Mouse (Mus musculus) urinary bladder, postnatal 0 days (tissue): ENCODE results near the gene Ifi202b. TPM values are rescaled to one million over a fixed set of nuclear protein-coding genes. Genes with fewer than 3 reads are reported as not detected.

Experiments used
- polyA plus RNA-seq: library from polyadenylated mRNA; unstranded; fragments of >200 nt; fragmentation: Nextera tagmentation; extraction: Ambion mirVana; gene quantifications from 2 replicates; pipeline ENCODE4 v1.2.1, GENCODE M21; 2015

Gene Ifi202b
- polyA plus RNA-seq, result 0.12 TPM in 1 of 2 replicates, not detected in the other

DNA sequence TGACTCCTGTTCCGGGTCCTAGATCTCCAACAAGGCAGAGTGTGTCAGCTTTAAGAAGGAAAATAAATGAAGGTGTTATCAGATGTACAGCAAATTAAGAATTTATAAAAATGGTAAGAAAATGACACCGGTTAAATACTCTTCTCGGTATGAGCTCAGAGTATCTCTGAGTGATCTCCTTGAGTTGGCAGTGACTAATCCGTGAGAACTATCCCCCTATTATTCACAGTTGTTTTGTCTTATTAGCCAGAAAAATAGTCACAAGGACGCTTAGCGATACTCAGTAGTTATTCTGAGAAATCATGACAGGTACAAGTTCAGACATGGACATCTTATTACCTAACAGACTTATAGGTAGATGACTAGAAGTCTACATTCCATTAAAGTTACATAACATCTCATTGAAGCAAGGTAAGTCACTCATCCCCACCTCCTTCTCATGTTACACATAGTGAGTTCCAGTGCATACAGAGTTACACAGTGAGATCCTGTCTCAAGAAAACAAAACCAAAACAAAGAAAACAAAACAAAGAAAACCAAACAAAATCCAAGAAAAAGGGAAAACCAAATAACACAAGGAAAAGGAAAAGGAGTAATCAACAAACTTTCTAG lies at the start of gene Ifi202b:
TSS of gene Ifi202b (minus strand) at position 51 of the 612 bp plus-strand sequence.

DNA sequence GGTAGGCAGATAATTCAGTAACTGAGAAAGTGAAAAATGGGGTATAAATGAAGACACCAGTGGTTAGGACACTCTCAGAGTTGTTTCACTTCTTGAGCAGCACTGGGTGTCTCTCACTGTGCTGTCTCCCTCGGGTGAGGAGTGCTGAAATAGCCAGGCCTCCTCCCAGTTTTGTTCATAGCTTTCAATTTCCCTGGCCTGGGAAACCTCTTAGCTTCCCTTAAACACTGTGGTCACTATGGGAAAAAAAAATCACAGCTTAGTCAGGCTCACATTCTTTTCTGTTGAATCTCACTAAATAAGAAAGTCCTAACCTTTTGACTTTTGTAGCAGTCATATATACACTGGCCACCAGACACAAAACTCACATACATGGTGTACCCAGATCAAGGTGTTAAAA lies 49.2 kb upstream of the Ifi202b start, which contains the start of gene Ifi205:
TSS of gene Ifi205 (minus strand) at position 113 of the 400 bp plus-strand sequence.

DNA sequence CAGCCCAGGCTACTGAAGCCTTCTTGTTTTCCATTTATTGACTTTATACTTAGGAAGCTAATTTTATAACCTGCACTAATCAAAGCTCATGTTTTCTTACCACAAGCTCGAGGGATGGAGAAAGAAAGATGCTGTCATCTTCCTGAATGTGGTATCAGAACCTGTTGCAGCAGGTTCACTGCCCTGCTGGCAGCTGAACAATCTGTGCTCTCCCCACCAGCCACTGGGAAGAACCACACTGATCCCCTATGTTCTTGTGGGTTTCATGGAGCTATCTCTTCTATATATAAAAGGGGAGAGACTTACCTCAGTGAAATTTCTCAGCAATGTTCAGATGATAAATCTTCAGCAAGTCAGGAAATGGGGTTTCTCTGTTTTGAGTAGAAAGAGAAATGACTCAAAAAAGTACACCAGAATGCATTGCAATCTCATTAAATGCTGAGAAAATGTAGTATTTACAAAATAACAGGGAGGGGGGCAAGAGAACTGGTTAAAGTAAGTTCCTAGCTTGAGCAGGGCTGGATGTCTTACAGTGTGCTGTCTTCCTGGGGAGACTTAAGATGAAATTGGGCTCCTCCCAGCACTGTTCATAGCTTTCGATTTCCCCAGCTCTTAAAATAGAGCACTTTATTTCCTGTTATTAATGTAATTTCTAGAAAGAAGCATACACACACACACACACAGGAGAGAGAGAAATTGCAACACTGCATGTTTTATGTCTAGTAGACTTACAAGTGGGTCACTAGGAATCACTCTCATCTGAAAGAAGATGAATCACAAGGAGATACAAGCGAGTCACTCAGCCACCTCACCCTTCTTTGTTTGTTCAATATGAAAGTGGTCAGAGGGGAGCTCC lies 40.4 kb downstream of the Ifi202b start, which contains the start of the genes Mndal and Ifi203:
TSS of gene Mndal (minus strand) at position 568 of the 856 bp plus-strand sequence.
TSS of gene Ifi203 (minus strand) at position 749 of the 856 bp plus-strand sequence.

Other genes with a start within 250 kb of the Ifi202b start
- 1.5 and 1.6 TPM in 2 replicates for gene Ifi207, start 241.0 kb downstream of the Ifi202b start, polyA plus RNA-seq
- gene Ifi204, start 215.8 kb downstream of the Ifi202b start, polyA plus RNA-seq, result 4.9 and 5.0 TPM in 2 replicates
- gene Ifi211, start 69.7 kb downstream of the Ifi202b start, polyA plus RNA-seq, result 3.7 and 4.0 TPM in 2 replicates
- 2.7 and 4.1 TPM in 2 replicates for gene Mndal, start 40.3 kb downstream of the Ifi202b start, polyA plus RNA-seq
- gene Ifi203, start 40.1 kb downstream of the Ifi202b start, polyA plus RNA-seq, result 2.6 and 2.8 TPM in 2 replicates
- gene Ifi205, start 49.1 kb upstream of the Ifi202b start, polyA plus RNA-seq, result 1.5 and 2.1 TPM in 2 replicates
- not detected in 2 replicates for gene Olfr433, start 58.0 kb upstream of the Ifi202b start, polyA plus RNA-seq
- gene Olfr432, start 66.5 kb upstream of the Ifi202b start, polyA plus RNA-seq, result not detected in 2 replicates
- not detected in 2 replicates for gene Olfr430, start 83.9 kb upstream of the Ifi202b start, polyA plus RNA-seq
- gene Olfr429, start 101.6 kb upstream of the Ifi202b start, polyA plus RNA-seq, result not detected in 2 replicates
- not detected in 2 replicates for gene Olfr427, start 114.1 kb upstream of the Ifi202b start, polyA plus RNA-seq
- not detected in 2 replicates for gene Olfr231, start 138.4 kb upstream of the Ifi202b start, polyA plus RNA-seq
- not detected in 2 replicates for gene Olfr424, start 148.8 kb upstream of the Ifi202b start, polyA plus RNA-seq
- gene Olfr420, start 172.9 kb upstream of the Ifi202b start, polyA plus RNA-seq, result not detected in 2 replicates
- gene Spta1, start 190.0 kb upstream of the Ifi202b start, polyA plus RNA-seq, result 0.06 and 0.10 TPM in 2 replicates